Mouse (Mus musculus) bone marrow macrophage, adult 2 months (primary cell): ENCODE results near the gene Haus2.

Source experiments
- CTCF ChIP-seq: IDR thresholded peaks from 2 replicates; pipeline ENCODE4 v1.5.1; 2012; ENCODE audit warnings: low read depth, mild to moderate bottlenecking, low read length, moderate library complexity
- POLR2A ChIP-seq: IDR thresholded peaks from 2 replicates; pipeline ENCODE4 v1.6.1; 2012; ENCODE audit warnings: mild to moderate bottlenecking, low read depth, low read length, borderline replicate concordance

GRCm38 (mm10) chr2:120660486-120661078, 51.4 kb downstream of the Haus2 start:
- TF ChIP-seq POLR2A (no peak), CTCF (no peak)
